Mouse (Mus musculus) heart, embryonic 14.5 days (tissue): ENCODE results near the gene Myh9. TPM values are rescaled to one million over a fixed set of nuclear protein-coding genes. Genes with fewer than 3 reads are reported as not detected.

Experiments used
- ATAC-seq: fragments of 200-750 bp; cut with Nextera tagmentation; 2 replicates; pipeline ENCODE4 v1.8.0; 2017; ENCODE audit warnings: low read depth, moderate TSS enrichment; ENCODE audit not compliant: insufficient number of reproducible peaks, insufficient read depth, low FRiP score
- H3K27ac ChIP-seq, 2 experiments: fragments of 200-500 bp in 1 of 2; fragments of 300-500 bp in 1 of 2; sonication (generic) in 1 of 2; replicated peaks in 1 of 2; 2 replicates each; pipeline ENCODE4 v1.5.1; 2012 to 2014; ENCODE audit warnings: low read depth in 2 of 2, low read length in 2 of 2, control low read depth in 1 of 2, mild to moderate bottlenecking in 1 of 2, mixed read lengths in 1 of 2; ENCODE audit not compliant: control insufficient read depth in 1 of 2, insufficient read depth in 1 of 2
- H3K27me3 ChIP-seq: fragments of 300-500 bp; sonication (generic); 2 replicates; pipeline ENCODE4 v1.6.1; 2014; ENCODE audit warnings: mild to moderate bottlenecking, low read length, control low read depth; ENCODE audit not compliant: control insufficient read depth, insufficient read depth
- H3K36me3 ChIP-seq: fragments of 300-500 bp; sonication (generic); 2 replicates; pipeline ENCODE4 v1.6.1; 2014; ENCODE audit warnings: mild to moderate bottlenecking, control low read depth, low read length, mixed read lengths; ENCODE audit not compliant: control insufficient read depth, insufficient read depth
- H3K4me1 ChIP-seq, 2 experiments: fragments of 200-500 bp in 1 of 2; fragments of 300-500 bp in 1 of 2; sonication (generic) in 1 of 2; 2 replicates each; pipeline ENCODE4 v1.6.1; 2012 to 2014; ENCODE audit warnings: low read length in 2 of 2, control low read depth in 1 of 2, mixed read lengths in 1 of 2; ENCODE audit not compliant: control insufficient read depth in 2 of 2, insufficient read depth in 2 of 2
- H3K4me2 ChIP-seq: fragments of 300-500 bp; sonication (generic); 2 replicates; pipeline ENCODE4 v1.6.1; 2014; ENCODE audit warnings: mild to moderate bottlenecking, low read length
- H3K4me3 ChIP-seq, 2 experiments: fragments of 200-500 bp in 1 of 2; fragments of 300-500 bp in 1 of 2; sonication (generic) in 1 of 2; 2 replicates each; pipeline ENCODE4 v1.5.1; 2012 to 2014; ENCODE audit warnings: low read length in 2 of 2, mild to moderate bottlenecking in 2 of 2, control low read depth in 1 of 2, low read depth in 1 of 2, moderate library complexity in 1 of 2; ENCODE audit not compliant: control insufficient read depth in 1 of 2, insufficient read depth in 1 of 2
- H3K9ac ChIP-seq: fragments of 300-500 bp; sonication (generic); 2 replicates; pipeline ENCODE4 v1.6.1; 2014; ENCODE audit warnings: mild to moderate bottlenecking, low read length
- H3K9me3 ChIP-seq: fragments of 300-500 bp; sonication (generic); 2 replicates; pipeline ENCODE4 v1.6.1; 2016; ENCODE audit warnings: low read length, control low read depth; ENCODE audit not compliant: control insufficient read depth
- WGBS: fragments of 180-500 bp; shearing (Covaris S2); extraction: QIAGEN DNeasy Blood & Tissue Kit; methylation state at CpG from one replicate; pipeline ENCODE4 v1.1.7; 2014; 5-methylcytosine and 5-hydroxymethylcytosine counted together
- polyA plus RNA-seq: library from polyadenylated mRNA; unstranded; fragments of >200 nt; fragmentation: Nextera tagmentation; extraction: Ambion mirVana; gene quantifications from 2 replicates; pipeline ENCODE4 v1.2.1, GENCODE M21; 2014

Myh9 gene
- polyA plus RNA-seq, 1 experiment from 2014 or later: 31.0 TPM

- H3K4me2 ChIP-seq: no peak overlapping the region
- H3K4me1 ChIP-seq: no peaks in the 10 kb centered on the region
- peaks cover 88% of the 10 kb centered on the region for H3K36me3 ChIP-seq
- H3K27me3 ChIP-seq: no peaks in the 10 kb centered on the region
- no peak overlapping the region for H3K4me3 ChIP-seq
- H3K9me3 ChIP-seq: no peaks in the 10 kb centered on the region
- H3K27ac ChIP-seq: no peak overlapping the region
- 88% methylated on average over 16 of the region's 16 CpGs for WGBS
- no peak for ATAC-seq
- no peak overlapping the region for H3K9ac ChIP-seq
Measured at GRCm38 (mm10) chr15:77763050-77763449, 78.9 kb downstream of the Myh9 start.

GRCm38 (mm10) chr15:77761561-77762380, 80.2 kb downstream of the Myh9 start:
- H3K9me3 ChIP-seq: no peaks in the 10 kb centered on the region
- no peak overlapping the region for H3K4me2 ChIP-seq
- no peak for ATAC-seq
- H3K4me1 ChIP-seq: 0 out of 4 replicates have a peak, but pooled peaks cover 0 to under 1% of the 10 kb centered on the region in 2 experiments
- H3K4me3 ChIP-seq: no peak overlapping the region
- no peaks in the 10 kb centered on the region for H3K27me3 ChIP-seq
- no peak overlapping the region for H3K9ac ChIP-seq
- WGBS: 75% methylated on average over 22 of the region's 22 CpGs
- peaks cover 75% of the 10 kb centered on the region for H3K36me3 ChIP-seq
- no peak overlapping the region for H3K27ac ChIP-seq

- Histone ChIP-seq H3K9ac (no peak overlapping the region), H3K4me3 (no peak overlapping the region), H3K9me3 (no peaks in the 10 kb centered on the region), H3K4me2 (no peak overlapping the region), H3K36me3 (peaks cover 68% of the 10 kb centered on the region), H3K27ac (no peak overlapping the region), H3K4me1 (0 out of 4 replicates have a peak, but pooled peaks cover 0 to 2% of the 10 kb centered on the region in 2 experiments), H3K27me3 (no peaks in the 10 kb centered on the region)
- WGBS: 88% methylated on average over 7 of the region's 7 CpGs
- ATAC-seq: no peak
Measured at GRCm38 (mm10) chr15:77761083-77761482, 80.9 kb downstream of the Myh9 start.

DNA sequence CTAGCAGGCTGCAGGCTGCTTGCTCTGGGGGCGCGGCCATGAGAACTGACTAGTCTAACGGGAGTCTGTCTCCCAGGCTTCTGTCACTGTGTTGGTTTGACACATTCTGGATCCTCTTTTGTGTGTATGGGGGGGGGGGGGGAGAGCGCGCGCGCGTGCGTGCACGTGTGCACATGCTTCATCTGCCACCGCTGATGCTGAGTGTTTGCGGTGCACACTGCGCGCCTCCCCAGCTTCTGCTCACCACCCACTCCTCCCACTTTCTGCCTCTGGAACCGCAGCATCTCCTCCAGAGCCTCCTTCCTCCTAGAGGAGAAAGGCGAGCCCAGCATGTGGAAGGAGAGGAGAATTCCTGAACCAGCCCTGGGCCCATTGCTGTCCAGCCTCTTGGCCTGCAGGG, 81.9 kb downstream of the Myh9 start:
- no peak overlapping the region for H3K27ac ChIP-seq
- no peak overlapping the region for H3K4me3 ChIP-seq
- H3K4me2 ChIP-seq: no peak overlapping the region
- no peaks in the 10 kb centered on the region for H3K27me3 ChIP-seq
- H3K9ac ChIP-seq: no peak overlapping the region
- H3K36me3 ChIP-seq: peaks cover 58% of the 10 kb centered on the region
- H3K4me1 ChIP-seq: 0 out of 4 replicates have a peak, but pooled peaks cover 0 to 2% of the 10 kb centered on the region in 2 experiments
- WGBS: 92% methylated on average over 9 of the region's 16 CpGs
- ATAC-seq: no peak
- no peaks in the 10 kb centered on the region for H3K9me3 ChIP-seq

- no peak overlapping the region for H3K4me3 ChIP-seq
- 75% methylated on average over 4 of the region's 4 CpGs for WGBS
- peaks cover 34% of the 10 kb centered on the region for H3K36me3 ChIP-seq
- no peak overlapping the region for H3K4me2 ChIP-seq
- H3K27me3 ChIP-seq: no peaks in the 10 kb centered on the region
- H3K4me1 ChIP-seq: 0 out of 4 replicates have a peak, but pooled peaks cover 0 to 2% of the 10 kb centered on the region in 2 experiments
- no peak overlapping the region for H3K9ac ChIP-seq
- ATAC-seq: no peak
- no peak overlapping the region for H3K27ac ChIP-seq
- no peaks in the 10 kb centered on the region for H3K9me3 ChIP-seq
Measured at GRCm38 (mm10) chr15:77757586-77758226, 84.3 kb downstream of the Myh9 start.

DNA sequence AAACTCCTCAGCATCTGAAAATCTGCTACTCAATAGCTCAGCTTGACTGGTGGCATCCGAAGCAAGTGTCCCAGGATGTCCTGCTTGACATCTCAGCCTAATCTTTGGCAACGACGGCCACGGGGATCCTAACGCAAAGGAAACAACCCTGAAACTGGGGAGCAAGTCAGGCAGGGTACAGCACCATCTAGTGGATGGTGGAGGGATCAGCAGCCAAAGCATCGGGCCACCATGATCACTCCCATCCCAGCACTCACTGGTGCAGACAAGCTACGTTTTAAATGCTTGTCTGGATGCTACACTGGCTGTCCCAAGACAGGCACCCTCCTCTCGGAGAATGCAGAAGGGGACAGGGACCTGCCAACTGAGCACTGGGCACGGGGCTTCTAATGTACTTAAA, 85.1 kb downstream of the Myh9 start, which contains the start of gene Apol8:
Gene Apol8 (minus strand): TSS at position 156 of the 400 bp plus-strand sequence.
- Histone ChIP-seq H3K27ac (no peak within 1 kb of the TSS), H3K36me3 (peaks cover 26% of the 10 kb centered on the region), H3K27me3 (no peaks in the 10 kb centered on the region), H3K4me1 (0 out of 4 replicates have a peak, but pooled peaks cover 0 to 2% of the 10 kb centered on the region in 2 experiments), H3K4me2 (no peak within 1 kb of the TSS), H3K9ac (no peak within 1 kb of the TSS), H3K9me3 (no peaks in the 10 kb centered on the region), H3K4me3 (no peak within 1 kb of the TSS)
- no peak for ATAC-seq
- 5% methylated on average over 9 of the region's 9 CpGs for WGBS

GRCm38 (mm10) chr15:77756081-77756480, 85.9 kb downstream of the Myh9 start:
- 60% methylated on average over 2 of the region's 2 CpGs for WGBS
- H3K4me1 ChIP-seq: 0 out of 4 replicates have a peak, but pooled peaks cover 0 to 2% of the 10 kb centered on the region in 2 experiments
- no peak overlapping the region for H3K4me3 ChIP-seq
- no peak overlapping the region for H3K4me2 ChIP-seq
- no peak for ATAC-seq
- H3K27me3 ChIP-seq: no peaks in the 10 kb centered on the region
- no peaks in the 10 kb centered on the region for H3K9me3 ChIP-seq
- no peak overlapping the region for H3K27ac ChIP-seq
- H3K9ac ChIP-seq: no peak overlapping the region
- H3K36me3 ChIP-seq: peaks cover 18% of the 10 kb centered on the region
